In the genomic region with DNA sequence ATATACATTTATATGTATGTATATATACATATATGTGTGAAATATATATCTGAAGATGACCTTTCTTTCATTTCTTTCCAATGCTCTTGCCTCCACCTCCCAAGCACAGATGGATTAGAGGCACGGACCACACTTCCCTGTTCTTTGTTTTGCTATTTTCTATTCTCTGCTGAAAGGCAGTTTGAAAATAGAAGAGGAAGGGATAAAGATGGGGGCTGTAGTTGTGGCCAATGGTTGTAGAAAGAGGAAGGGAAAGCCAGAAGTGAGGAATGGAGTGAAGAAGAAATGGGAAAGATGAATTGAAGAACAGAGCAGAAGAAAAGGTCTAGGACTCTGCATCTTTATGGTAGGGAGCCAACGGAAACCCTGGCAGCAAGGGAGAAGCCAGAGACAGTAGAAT, we compare ENCODE assay signal across 23 mouse cellular contexts.
DNase-seq lines count a peak whose midpoint lies in the region; ATAC-seq and TF ChIP-seq lines count a peak whose summit lies in the region.
"Had no signal": no experiment of that assay in that cellular context is flagged by ENCODE, and none has a peak within 500 bp of the region (broad histone marks: within the 10 kb centered on the region; RNA-seq: fewer than 3 reads in every experiment).

No protein-coding gene starts in this region.

- TF ChIP-seq CTCF in bone marrow macrophage, adult 2 months (IDR thresholded peaks at IDR 0.05; ENCODE audit: low read depth, low read length), result no peak

- peak overlapping the region; percentile 6; the same call in 1 of the 2 replicates for H3K27ac ChIP-seq in bone marrow macrophage, adult 2 months (ENCODE audit: insufficient read depth, low read depth, low read length)
- H3K27ac ChIP-seq: embryonic facial prominence, embryonic 13.5 days; embryonic facial prominence, embryonic 15.5 days; forebrain, embryonic 10.5 days; forebrain, embryonic 12.5 days had no signal

- peak; percentile 32; the same call in 1 of the 2 replicates for ATAC-seq in common myeloid progenitor, adult 5-6 weeks (replicated peaks; ENCODE audit: low read depth, poor library complexity, severe bottlenecking)
- ATAC-seq in megakaryocyte, adult 5-6 weeks (ENCODE audit: poor library complexity, severe bottlenecking), result peak; percentile 76
- no peak for ATAC-seq in CD4-positive, CD25-positive, alpha-beta regulatory T cell, adult 4 months
- ATAC-seq: activated CD4-positive, CD25-positive, alpha-beta regulatory T cell, adult 4 months; forebrain, embryonic 14.5 days; forebrain, embryonic 16.5 days; Patski had no signal

- no peak for DNase-seq in c-Kit-positive CD71-positive TER-119-positive erythroid progenitor cells, embryonic 14.5 days (ENCODE audit: low spot score)
- DNase-seq in kidney, adult 8-10 months, result no peak
- DNase-seq: adrenal gland, adult 8-10 months; adrenal gland, postnatal 14 days; adrenal gland, postnatal 36 days; cerebellum, adult 11-12 months; cerebellum, adult 2 months; cerebellum, adult 9-10 months; cerebellum, postnatal 25 days; embryo, embryonic 11 days had no signal

- TF ChIP-seq POLR2A in bone marrow macrophage, adult 2 months (IDR thresholded peaks at IDR 0.05; ENCODE audit: borderline replicate concordance, low read depth, low read length), result no peak

- H3K4me3 ChIP-seq in bone marrow macrophage, adult 2 months (ENCODE audit: insufficient read depth, low read length), result no peak overlapping the region
- H3K4me3 ChIP-seq: embryonic facial prominence, embryonic 13.5 days; embryonic facial prominence, embryonic 15.5 days; erythroblast, embryonic 14.5 days; forebrain, embryonic 10.5 days; forebrain, embryonic 12.5 days had no signal

- peaks cover 11% of the 10 kb centered on the region for H3K4me1 ChIP-seq in bone marrow macrophage, adult 2 months (ENCODE audit: control insufficient read depth, insufficient read depth, low read length)
- H3K4me1 ChIP-seq: embryonic facial prominence, embryonic 15.5 days had no signal
